Mouse (Mus musculus) frontal cortex, postnatal 36 days (tissue): ENCODE measurements around the gene Mrpl43.
A peak's percentile ranks its signal among the peaks of the same experiment; 100 is the strongest.
"Not testable (repeated sequence)": the region's sequence is repeated elsewhere in the genome, so short reads cannot be mapped to it uniquely, and the experiment has no call there.

Source experiments
- DNase-seq, 2 experiments: peaks; one replicate each; pipeline ENCODE4 v3.0.0; 2022; ENCODE audit warnings: low spot score in 2 of 2

Gene Mrpl43

DNA sequence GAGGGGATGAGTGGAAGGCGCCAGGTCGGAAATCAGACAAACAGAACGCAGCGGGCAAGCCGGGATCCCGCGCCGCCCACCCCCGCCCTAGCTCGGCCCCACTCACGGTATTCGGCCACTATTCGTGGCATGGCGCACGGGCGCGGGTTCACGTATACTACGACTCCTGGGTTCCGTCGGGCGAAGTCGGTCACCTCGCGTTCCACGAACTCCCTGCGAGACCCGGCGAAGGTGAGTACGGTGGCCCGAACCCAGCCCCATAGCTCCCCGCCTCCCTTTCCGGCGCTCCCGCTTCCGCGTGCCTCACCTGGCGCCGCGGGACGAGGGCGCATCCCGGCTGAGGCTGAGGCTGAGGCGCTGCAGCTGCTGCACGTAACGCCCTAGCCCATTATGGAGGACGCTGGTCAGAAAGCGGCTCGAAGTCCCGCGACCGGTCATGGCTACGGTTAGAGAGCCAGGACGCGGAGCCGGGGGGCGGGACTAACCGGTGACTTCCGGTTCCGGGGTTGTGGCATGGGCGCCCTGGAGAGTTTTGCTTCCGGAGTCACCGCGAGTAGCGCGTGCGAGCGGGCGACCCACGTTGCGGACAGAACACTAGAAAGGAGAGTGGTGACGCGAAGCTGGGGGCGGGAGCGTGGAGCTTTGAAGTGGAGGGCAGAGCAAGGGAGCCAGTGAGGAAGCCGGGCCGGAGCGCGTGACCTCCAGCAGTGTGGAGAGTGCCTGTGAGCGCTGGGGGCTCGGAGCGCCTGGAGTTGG, at the start of gene Mrpl43:
Gene Mrpl43, minus strand, starts transcription at position 486 of the 756 bp plus-strand sequence.
- peak; percentile 95 to 97 for DNase-seq

DNA sequence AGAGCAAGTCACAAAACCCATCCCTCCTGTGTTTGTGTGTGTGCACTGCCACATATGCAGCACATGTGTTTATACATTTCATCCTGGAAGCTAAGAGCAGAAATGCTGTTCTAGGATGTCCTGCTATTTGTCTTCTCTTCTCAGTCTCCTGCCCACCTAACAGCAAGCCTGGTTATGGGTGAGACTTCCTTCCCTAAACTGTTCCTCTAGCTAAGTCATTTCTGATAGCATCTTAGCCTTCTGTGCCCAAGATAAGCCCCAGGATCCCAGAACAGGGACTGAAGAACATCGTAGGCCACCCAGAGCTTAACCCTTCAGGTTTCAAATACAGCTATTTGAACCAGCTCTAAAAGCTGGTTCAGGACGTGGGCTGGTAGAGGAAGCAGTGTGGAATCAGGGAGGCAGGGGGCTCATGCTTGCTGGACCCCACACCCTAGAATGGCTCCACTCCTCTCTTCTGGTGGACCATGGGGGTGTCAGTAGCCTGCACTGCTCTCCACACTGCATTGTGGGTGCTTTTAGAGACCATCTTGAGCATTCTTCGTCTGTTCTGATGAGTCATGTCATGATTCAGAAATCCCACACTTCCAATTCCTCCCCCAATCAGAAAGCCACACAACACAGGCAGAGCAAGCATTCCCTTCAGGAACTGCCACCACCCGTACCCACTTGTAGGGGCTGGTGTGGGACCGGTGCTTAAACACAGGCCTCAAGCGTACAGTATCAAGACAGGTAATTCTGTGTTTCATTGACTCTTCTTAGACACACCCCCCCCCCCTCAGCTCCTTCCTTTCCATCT, 48.8 kb upstream of the Mrpl43 start:
- peak in 1 of 2 experiments; percentile 42 for DNase-seq

GRCm38 (mm10) chr19:45053451-45053850, 47.2 kb upstream of the Mrpl43 start:
- DNase-seq = no peak

DNA sequence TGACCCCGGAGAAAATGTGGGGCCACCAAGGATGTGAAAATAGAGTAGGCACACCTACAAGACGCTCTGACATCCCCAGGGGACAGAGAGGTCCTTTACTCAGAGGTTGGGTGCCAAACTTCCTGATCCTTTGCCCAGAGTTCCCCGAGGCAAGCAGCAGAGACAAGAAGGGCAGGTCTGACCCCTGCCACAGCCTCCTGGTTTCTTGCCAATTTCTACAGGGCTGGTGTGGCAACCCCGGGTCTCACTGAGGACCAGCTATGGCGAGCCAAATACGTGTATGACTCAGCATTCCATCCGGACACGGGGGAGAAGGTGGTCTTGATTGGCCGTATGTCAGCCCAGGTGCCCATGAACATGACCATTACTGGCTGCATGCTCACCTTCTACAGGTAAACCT, 43.3 kb upstream of the Mrpl43 start:
- no peak for DNase-seq

GRCm38 (mm10) chr19:45048644-45049365, 42.6 kb upstream of the Mrpl43 start:
- no peak for DNase-seq

- peak; percentile 89 to 90 for DNase-seq
These were observed 41.8 kb upstream of the Mrpl43 start for GRCm38 (mm10) chr19:45047935-45048643.

DNA sequence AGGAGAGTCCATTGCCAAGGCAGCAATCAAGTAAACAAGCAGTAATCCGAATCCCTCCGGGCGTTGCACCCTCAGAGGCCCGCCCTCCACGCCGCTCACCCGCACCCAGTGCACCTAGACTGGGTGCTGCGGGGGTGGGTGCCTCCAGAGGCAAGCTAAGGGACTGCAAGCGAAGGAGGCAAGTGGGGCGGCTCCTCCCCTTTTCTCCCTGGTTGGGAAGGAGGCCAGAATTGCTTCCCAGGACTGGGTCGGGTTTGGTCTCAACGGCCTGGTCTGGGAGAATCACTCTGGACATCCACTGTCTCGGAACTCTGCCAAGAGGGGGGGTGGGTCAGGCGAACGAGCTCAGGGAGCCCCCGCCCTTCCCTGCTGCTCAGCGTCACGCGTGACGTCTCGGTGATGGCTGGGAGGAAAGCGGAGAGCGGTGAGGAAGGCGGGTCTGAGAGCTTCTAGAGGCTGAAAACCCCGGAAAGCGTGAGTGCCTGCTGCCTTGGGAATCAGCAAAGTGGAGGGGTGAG, 41.2 kb upstream of the Mrpl43 start, which contains the start of gene Sfxn3:
Gene Sfxn3, plus strand, starts transcription at position 87 of the 518 bp plus-strand sequence.
- DNase-seq = peak; percentile 93 to 94

- DNase-seq = peak; percentile 82 to 91
These were observed 40.5 kb upstream of the Mrpl43 start for GRCm38 (mm10) chr19:45046523-45047321.

GRCm38 (mm10) chr19:45045651-45046050, 39.4 kb upstream of the Mrpl43 start, which contains the start of gene Pdzd7:
Pdzd7 (minus strand) TSS chr19:45045717.
- DNase-seq = no peak

DNA sequence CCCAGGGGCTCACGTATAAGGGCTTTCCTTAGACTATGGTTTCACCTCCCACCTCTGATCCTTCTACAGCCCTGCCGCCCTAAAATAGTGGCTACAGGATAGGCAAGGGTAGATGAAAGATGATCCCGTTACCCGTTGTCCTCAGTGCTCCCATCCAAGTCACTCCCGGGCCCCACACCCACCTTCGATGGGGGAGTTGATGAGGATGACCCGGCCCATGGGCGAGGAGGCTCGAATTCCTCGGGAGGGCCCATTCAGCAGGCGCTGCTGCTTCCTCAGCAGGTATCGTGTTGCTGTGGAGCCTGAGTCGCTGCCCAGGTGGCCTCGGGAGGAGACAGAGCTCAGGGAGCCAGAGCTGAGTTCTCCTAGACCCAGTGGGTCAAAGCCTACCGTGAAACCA, 39.0 kb upstream of the Mrpl43 start:
- no peak for DNase-seq

- no peak for DNase-seq
These were observed 38.2 kb upstream of the Mrpl43 start for GRCm38 (mm10) chr19:45044389-45044927.

GRCm38 (mm10) chr19:45040214-45040613, 34.0 kb upstream of the Mrpl43 start:
- DNase-seq = no peak

DNA sequence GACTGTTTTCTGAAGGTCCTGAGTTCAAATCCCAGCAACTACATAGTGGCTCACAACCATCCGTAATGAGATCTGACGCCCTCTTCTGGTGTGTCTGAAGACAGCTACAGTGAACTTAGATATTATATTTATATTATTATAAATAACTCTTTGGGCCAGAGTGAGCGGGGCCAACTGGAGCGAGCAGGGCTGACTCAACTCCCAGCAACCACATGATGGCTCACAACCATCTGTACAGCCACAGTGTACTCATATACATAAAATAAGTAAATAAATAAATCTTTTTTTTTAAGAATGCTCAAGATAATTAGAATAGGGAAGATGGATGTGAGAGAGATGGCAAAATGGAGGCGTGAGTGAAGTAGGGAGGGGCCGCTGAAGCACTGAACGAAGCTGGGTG, 32.0 kb upstream of the Mrpl43 start:
- not testable (repeated sequence) for DNase-seq

DNA sequence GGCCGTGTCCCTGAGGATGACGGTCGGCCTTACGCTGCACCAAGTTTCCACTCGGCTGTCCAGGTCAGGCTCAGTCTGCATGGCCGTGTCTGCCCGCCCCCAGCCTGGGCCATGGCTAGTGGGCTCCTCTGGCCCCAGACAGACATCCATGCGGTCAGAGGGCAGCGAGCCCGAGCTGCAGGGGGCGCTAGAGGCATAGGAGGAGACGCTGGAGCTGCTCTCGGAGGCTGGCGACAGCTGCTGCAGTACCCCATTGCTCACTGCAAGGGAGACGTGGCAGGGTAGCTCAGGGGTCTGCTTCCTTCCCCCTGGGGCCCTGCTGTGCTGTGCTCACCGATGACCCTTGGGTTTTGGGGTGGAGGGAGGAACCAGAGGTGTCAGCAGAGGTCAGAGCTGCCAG, 30.6 kb upstream of the Mrpl43 start:
- DNase-seq = no peak

GRCm38 (mm10) chr19:45032570-45033332, 26.5 kb upstream of the Mrpl43 start:
- DNase-seq = no peak

DNA sequence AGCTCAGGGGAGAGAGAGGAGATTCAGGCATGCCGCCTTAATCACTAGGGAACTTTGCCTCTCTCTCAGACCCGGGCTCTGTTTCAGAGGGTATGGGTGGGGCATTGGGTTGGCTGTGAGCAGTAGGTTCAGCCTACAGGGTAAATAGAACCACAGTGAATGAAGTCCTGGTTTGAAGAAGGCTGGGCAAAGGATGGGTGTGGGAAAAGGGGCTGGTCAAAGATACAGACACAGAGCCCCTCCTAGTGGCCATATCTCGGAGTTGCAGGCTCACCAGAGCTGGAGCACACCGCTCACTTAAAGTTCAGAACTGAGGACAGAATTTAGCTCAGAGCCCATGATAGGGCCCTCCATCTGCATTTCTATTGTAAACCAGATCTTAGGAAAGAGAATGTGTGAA, 25.5 kb upstream of the Mrpl43 start:
- peak; percentile 64 to 81 for DNase-seq

DNA sequence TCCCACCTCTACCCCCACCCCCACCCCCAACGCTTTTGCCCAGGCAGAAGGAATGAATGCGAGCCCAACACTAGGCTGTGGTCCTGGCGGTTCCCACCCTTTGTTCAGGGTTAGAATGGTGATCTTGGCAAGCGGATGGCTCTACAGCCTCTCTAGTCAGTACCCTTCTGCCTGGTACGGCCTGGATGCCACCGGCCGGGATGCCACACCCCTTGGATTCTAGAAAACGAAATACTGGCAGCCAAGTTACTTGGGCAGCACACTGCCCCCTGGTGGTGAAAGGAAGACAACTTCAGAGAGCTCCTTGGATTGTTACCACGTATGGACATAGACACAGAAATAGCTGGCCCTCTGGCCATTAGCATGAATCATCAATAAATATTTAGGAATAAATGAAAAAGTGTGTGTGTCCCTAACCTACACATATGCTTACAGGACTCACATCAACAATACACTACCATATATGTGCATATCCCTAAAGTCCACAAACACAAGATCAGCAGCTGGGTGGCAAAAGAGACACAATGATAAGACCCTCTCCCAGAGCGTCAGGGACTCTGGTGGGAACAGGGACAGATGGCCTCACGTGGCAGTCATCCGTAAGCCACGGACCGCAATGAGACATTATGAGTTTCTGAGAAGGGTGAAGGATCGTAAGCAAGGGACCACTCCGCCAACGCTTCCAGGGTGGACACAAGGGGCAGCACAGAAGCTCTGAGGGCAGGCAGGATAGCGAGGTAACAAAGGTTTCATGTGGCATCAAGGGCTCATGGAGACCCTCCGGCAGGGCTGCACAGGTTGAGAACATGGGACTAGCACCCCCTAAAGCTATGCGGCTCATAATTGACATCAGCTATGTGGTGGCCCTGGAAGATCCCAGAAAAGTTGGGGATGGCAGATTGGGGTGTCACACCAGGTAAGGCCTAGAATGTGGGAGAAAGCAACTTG, 24.8 kb upstream of the Mrpl43 start:
- DNase-seq = peak; percentile 68 to 85

GRCm38 (mm10) chr19:45030111-45030510, 23.9 kb upstream of the Mrpl43 start:
- peak; percentile 59 for DNase-seq
